Mouse (Mus musculus) stomach, embryonic 16.5 days (tissue): ENCODE data around the gene Hnrnpa1. TPM values are rescaled to one million over a fixed set of nuclear protein-coding genes. Genes with fewer than 3 reads are reported as not detected.
"Not testable (repeated sequence)": the region's sequence is repeated elsewhere in the genome, so short reads cannot be mapped to it uniquely, and the experiment has no call there.

Source experiments
- ATAC-seq: fragments of 200-750 bp; cut with Nextera tagmentation; 2 replicates; pipeline ENCODE4 v1.8.0; 2017; ENCODE audit warnings: moderate number of reproducible peaks, moderate TSS enrichment; ENCODE audit not compliant: insufficient read depth, low FRiP score
- H3K27ac ChIP-seq: fragments of 300-500 bp; sonication (generic); 2 replicates; pipeline ENCODE4 v1.5.1; 2014; ENCODE audit warnings: low read length
- H3K27me3 ChIP-seq: fragments of 300-500 bp; sonication (generic); 2 replicates; pipeline ENCODE4 v1.6.1; 2014; ENCODE audit warnings: low read length, control low read depth, mixed read lengths; ENCODE audit not compliant: control insufficient read depth, insufficient read depth
- H3K36me3 ChIP-seq: fragments of 300-500 bp; sonication (generic); 2 replicates; pipeline ENCODE4 v1.6.1; 2014; ENCODE audit warnings: low read length; ENCODE audit not compliant: control insufficient read depth, insufficient read depth
- H3K4me1 ChIP-seq: fragments of 300-500 bp; sonication (generic); 2 replicates; pipeline ENCODE4 v1.6.1; 2014; ENCODE audit warnings: low read length, control low read depth, mixed read lengths; ENCODE audit not compliant: control insufficient read depth, insufficient read depth
- H3K4me2 ChIP-seq: fragments of 300-500 bp; sonication (generic); 2 replicates; pipeline ENCODE4 v1.6.1; 2014; ENCODE audit warnings: low read depth, low read length, mixed read lengths
- H3K4me3 ChIP-seq: fragments of 300-500 bp; sonication (generic); replicated peaks from 2 replicates; pipeline ENCODE4 v1.5.1; 2014; ENCODE audit warnings: mild to moderate bottlenecking, low read length
- H3K9ac ChIP-seq: fragments of 300-500 bp; sonication (generic); 2 replicates; pipeline ENCODE4 v1.6.1; 2014; ENCODE audit warnings: low read length
- H3K9me3 ChIP-seq: fragments of 300-500 bp; sonication (generic); replicated peaks from 2 replicates; pipeline ENCODE4 v1.6.1; 2016; ENCODE audit warnings: low read length, control low read depth; ENCODE audit not compliant: control insufficient read depth
- WGBS: fragments of 180-500 bp; shearing (Covaris S2); extraction: QIAGEN DNeasy Blood & Tissue Kit; methylation state at CpG from one replicate; pipeline ENCODE4 v1.1.7; 2014; 5-methylcytosine and 5-hydroxymethylcytosine counted together
- polyA plus RNA-seq: library from polyadenylated mRNA; unstranded; fragments of >200 nt; fragmentation: Nextera tagmentation; extraction: Ambion mirVana; gene quantifications from 2 replicates; pipeline ENCODE4 v1.2.1, GENCODE M21; 2015

The Hnrnpa1 gene
- polyA plus RNA-seq, 1 experiment from 2014 or later = 529 TPM

DNA sequence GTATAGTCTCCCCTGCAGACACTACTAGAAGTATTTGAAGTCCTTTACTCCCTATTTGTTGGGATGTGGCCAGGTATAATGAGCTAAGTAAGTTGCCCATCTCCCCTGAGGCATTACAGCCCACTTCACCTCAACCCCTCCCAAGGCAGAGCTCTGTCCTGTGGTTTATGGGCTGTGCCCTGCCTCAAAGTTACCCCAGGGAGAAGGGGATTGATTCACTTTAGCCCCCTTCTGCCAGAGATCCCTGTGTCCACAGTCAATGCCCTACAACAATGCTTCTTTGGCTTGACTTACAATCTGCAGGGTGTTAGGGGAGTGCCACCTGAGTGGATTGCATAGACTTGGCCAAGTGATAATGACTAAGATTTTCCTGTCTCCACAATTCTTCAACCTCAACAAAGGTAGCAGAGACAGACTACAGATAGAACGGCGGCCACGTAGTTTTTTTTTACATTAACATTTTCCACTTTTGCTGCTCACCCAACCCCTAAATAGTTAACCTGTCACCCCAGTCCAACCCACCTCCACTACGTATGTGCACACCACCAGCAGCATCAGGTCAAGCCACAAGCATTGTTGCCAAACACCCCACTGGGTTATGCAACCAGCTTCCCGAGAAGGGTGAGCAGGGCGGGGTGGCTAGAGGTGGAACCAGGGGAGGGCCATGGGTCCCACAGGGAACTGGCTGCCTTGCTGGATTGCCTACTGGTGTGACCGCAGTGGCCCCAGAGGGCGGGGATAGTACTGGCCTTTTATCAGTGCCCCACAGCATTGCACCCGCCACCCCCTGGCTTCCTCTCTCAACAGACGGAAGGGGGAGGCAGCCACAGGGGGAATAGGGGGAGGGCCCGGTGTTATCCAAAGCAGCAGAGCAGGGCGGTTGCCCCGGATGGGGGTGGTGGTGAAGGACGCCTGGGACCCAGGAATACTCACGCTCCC lies 17.8 kb downstream of the Hnrnpa1 start, which contains the start of gene Nfe2:
TSS of gene Nfe2 (minus strand) at position 614 of the 939 bp plus-strand sequence.
- Histone ChIP-seq H3K9me3 (no peaks in the 10 kb centered on the region), H3K9ac (no peak within 1 kb of the TSS), H3K4me3 (peak within 1 kb of the TSS; percentile 22), H3K4me2 (peak within 1 kb of the TSS; percentile 41), H3K27ac (peak within 1 kb of the TSS; percentile 8; the same call in 1 of the 2 replicates), H3K36me3 (no peaks in the 10 kb centered on the region), H3K27me3 (no peaks in the 10 kb centered on the region), H3K4me1 (peaks cover 24% of the 10 kb centered on the region; the same call in 1 of the 2 replicates)
- 12% methylated on average over 15 of the region's 15 CpGs for WGBS
- peak; percentile 96 for ATAC-seq

DNA sequence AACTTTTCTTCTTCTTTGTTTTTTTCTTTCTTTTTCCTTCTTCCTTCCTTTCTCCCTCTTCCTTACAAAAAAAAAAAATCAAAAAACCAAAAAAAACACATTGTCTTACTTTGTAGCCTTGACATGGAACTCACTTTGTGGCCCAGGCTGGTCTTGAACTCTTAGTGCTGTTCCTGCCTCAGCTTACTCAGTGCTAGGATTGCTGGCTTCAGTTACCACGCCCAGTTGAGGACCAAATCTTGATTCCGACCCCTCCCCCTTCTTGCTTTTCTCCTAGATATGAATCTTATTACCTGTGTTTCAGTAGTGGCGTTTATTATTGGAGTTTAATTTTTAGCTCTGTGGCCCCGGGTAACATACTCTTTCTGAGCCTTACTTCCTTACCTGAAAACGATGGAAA lies 18.9 kb downstream of the Hnrnpa1 start:
- H3K36me3 ChIP-seq = no peaks in the 10 kb centered on the region
- H3K27me3 ChIP-seq = no peaks in the 10 kb centered on the region
- H3K9ac ChIP-seq = no peak overlapping the region
- ATAC-seq = no peak
- H3K4me3 ChIP-seq = no peak overlapping the region
- H3K27ac ChIP-seq = no peak overlapping the region
- 78% methylated on average over 5 of the region's 5 CpGs for WGBS
- no peak overlapping the region for H3K4me2 ChIP-seq
- H3K9me3 ChIP-seq = no peaks in the 10 kb centered on the region
- H3K4me1 ChIP-seq = peaks cover 24% of the 10 kb centered on the region; the same call in 1 of the 2 replicates

DNA sequence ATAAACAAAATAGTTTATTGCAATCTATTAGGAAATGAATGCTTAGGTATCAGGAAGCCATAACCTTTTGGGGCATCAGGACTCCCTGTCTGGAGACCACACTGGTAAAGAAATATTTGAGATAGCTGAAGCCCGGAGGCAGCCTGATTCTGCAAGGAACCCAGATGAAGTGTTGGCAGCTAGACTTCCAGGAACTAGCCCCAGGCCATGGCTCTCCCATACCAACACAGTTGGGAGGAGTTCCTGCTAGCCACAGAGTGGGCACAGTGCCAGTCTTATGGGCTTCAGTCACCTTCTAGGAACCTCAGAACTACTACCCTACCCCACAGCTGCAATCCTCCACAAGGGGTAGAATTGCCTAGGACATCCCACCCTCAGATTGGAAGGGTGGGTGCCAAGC lies 19.8 kb downstream of the Hnrnpa1 start:
- peaks cover 17% of the 10 kb centered on the region; the same call in 1 of the 2 replicates for H3K4me1 ChIP-seq
- no peak for ATAC-seq
- no peak overlapping the region for H3K4me2 ChIP-seq
- H3K4me3 ChIP-seq = no peak overlapping the region
- H3K36me3 ChIP-seq = no peaks in the 10 kb centered on the region
- no peaks in the 10 kb centered on the region for H3K27me3 ChIP-seq
- H3K9ac ChIP-seq = no peak overlapping the region
- no peak overlapping the region for H3K27ac ChIP-seq
- H3K9me3 ChIP-seq = no peaks in the 10 kb centered on the region
- whole genome bisulfite sequencing = 64% methylated on average over 1 of the region's 1 CpGs

DNA sequence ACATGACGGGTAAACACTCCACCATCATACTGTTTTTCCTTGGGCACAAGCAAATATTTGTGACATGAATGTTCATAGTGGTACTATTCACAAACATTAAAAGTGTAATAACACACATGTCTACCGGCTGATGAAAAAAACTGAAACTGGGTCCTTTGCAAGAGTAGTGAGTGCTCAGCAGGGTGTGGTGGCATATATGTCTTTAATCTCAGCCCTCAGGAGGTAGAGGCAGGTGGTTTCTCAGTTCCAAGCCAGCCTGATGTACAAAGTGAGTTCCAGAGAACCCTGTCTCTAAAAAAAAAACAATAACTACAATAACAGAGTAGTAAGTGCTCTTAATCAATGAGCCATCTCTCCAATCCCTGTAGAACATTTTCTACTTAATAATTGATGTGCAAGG lies 24.6 kb downstream of the Hnrnpa1 start:
- ATAC-seq = no peak
- 93% methylated on average over 2 of the region's 2 CpGs for WGBS
- Histone ChIP-seq H3K9me3 (no peaks in the 10 kb centered on the region), H3K4me3 (no peak overlapping the region), H3K9ac (no peak overlapping the region), H3K27ac (no peak overlapping the region), H3K4me2 (no peak overlapping the region), H3K27me3 (no peaks in the 10 kb centered on the region), H3K36me3 (no peaks in the 10 kb centered on the region), H3K4me1 (no peaks in the 10 kb centered on the region)

DNA sequence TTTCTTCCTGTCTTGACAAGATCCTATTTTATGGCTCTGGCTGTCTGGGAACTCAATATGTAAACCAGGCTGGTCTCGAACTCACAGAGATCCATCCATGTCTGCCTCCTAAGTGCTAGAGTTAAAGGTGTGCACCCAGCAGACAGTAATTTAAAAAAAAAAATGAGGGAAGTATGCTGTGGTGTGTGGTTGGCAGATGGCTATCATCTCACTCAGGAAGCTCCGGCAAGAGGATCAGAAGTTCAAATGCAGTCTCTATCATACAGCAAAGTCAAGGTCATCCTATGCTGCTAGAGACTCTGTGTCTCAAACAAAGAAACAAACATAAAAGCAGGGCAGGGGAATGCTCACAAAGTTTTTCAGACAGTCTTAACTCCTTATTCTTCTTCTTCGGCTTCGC lies 28.7 kb downstream of the Hnrnpa1 start:
- Histone ChIP-seq H3K4me1 (peaks cover 4% of the 10 kb centered on the region; the same call in 1 of the 2 replicates), H3K4me3 (no peak overlapping the region), H3K9ac (no peak overlapping the region), H3K9me3 (no peaks in the 10 kb centered on the region), H3K4me2 (no peak overlapping the region), H3K36me3 (no peaks in the 10 kb centered on the region), H3K27ac (no peak overlapping the region), H3K27me3 (no peaks in the 10 kb centered on the region)
- ATAC-seq = no peak
- WGBS = 78% methylated on average over 4 of the region's 4 CpGs

DNA sequence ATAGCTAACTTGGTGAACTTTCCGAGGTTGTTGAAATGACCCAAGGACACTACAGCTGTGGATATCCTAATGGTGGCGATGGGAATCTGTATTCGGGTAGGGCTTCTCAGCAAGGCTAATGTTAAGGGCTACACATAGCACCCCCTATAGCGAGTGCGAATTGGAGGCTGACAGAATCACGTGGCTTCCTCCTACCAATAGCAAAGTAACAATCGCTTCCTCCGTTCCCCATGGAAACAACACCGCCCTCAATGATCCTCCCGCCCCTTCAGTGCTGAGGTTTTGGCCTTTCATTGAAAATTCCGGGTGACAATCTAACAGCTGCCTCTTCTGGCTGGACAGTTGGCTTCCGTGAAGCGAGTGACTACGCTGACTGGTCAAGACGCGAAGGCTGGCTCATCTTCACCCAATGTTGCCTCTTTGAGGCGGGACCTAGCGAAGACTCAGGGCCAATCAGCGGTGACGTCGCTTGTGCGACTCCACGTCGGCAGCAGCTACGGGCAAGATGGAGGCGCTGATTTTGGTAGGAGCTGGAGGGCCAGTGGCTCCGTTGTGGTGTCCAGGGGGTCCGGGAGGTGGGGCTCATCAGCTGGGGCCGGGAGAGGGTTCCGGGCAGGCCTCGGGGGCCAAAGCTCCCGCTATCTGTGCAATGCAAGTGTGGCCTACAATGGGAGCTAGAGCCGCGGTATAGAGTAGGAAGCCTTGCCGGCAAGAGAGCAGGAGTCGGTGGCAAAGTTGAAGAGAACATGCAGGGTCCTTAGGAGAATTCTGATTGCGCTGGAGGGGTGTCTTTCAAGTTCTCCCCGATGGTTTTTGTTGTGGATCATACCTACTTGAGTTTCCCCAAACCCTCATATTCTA lies 32.4 kb downstream of the Hnrnpa1 start, which contains the start of gene Copz1:
TSS of gene Copz1 (plus strand) at position 296 of the 861 bp plus-strand sequence.
- Histone ChIP-seq H3K4me2 (peak within 1 kb of the TSS; percentile 68), H3K27me3 (no peaks in the 10 kb centered on the region), H3K4me1 (peaks cover 10% of the 10 kb centered on the region; the same call in 1 of the 2 replicates), H3K36me3 (no peaks in the 10 kb centered on the region), H3K4me3 (peak within 1 kb of the TSS; percentile 82), H3K9me3 (no peaks in the 10 kb centered on the region), H3K27ac (peak within 1 kb of the TSS; percentile 62), H3K9ac (peak within 1 kb of the TSS; percentile 91)
- ATAC-seq = peak; percentile 98
- WGBS = under 1% methylated on average over 38 of the region's 38 CpGs

DNA sequence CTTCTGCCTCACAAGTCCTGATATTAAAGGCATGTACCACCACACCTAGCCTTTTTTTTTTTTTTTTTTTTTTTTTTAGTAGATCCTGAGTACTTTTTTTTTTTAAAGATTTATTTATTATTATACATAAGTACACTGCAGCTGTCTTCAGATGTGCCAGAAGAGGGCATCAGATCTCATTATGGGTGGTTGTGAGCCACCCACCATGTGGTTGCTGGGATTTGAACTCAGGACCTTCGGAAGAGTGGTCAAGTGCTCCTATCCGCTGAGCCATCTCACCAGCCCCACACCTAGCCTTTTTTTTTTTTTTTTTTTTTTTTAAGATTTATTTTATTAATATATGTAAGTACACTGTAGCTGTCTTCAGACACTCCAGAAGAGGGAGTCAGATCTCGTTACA lies 35.7 kb downstream of the Hnrnpa1 start:
- H3K4me3 ChIP-seq, ATAC-seq, H3K36me3 ChIP-seq, H3K27ac ChIP-seq, H3K9ac ChIP-seq, H3K4me2 ChIP-seq, H3K27me3 ChIP-seq, H3K9me3 ChIP-seq: not testable (repeated sequence)
- H3K4me1 ChIP-seq = peaks cover 14% of the 10 kb centered on the region; the same call in 1 of the 2 replicates
- 95% methylated on average over 3 of the region's 3 CpGs for WGBS

DNA sequence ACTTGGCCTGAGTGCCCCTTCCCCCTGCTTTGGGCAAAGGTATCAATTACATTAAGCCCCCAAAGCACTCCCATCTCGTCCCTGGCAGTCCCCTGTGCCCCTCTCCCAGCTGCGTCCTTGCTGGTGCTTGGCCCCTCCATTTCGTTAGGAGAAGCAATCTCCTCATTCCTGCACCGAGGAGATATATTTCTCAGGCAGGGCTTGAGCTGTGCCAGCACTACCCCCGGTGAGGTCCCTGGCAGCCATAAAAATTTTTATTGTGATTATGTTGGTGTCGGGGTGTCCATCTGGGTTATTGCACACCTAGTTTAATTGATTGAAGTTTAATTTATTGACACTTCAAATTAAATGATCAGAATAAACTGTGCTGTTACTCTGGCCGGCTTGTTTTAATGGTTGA lies 37.7 kb downstream of the Hnrnpa1 start:
- 58% methylated on average over 7 of the region's 7 CpGs for WGBS
- no peak overlapping the region for H3K4me2 ChIP-seq
- H3K4me1 ChIP-seq = peaks cover 14% of the 10 kb centered on the region; the same call in 1 of the 2 replicates
- H3K36me3 ChIP-seq = no peaks in the 10 kb centered on the region
- H3K9me3 ChIP-seq = no peaks in the 10 kb centered on the region
- no peak overlapping the region for H3K4me3 ChIP-seq
- no peak for ATAC-seq
- H3K27me3 ChIP-seq = no peaks in the 10 kb centered on the region
- 0 out of 2 replicates have a peak overlapping the region, but pooled peaks have one; percentile 1 for H3K9ac ChIP-seq
- no peak overlapping the region for H3K27ac ChIP-seq
